Mouse (Mus musculus): ENCODE results near the gene Nup153.

GRCm38 (mm10) chr13:46703138-46703537 is 24.6 kb downstream of the Nup153 start:
- peak; percentile 30; the same call in 1 of the 2 replicates for TF ChIP-seq CTCF (IDR thresholded peaks at IDR 0.05; ENCODE audit: borderline replicate concordance, extremely low read depth, insufficient read depth, insufficient read length)
- TF ChIP-seq POLR2A (IDR thresholded peaks at IDR 0.05; ENCODE audit: borderline replicate concordance, extremely low read depth, insufficient read depth, insufficient read length, poor library complexity, severe bottlenecking) = no peak

All from brain, embryonic 14.5 days (tissue).